Comparison of ENCODE assay signal across 26 mouse cellular contexts in genomic region chr16:5501961-5502360, GRCm38 (mm10).
A peak's percentile ranks its signal among the peaks of the same experiment; 100 is the strongest.
DNase-seq lines count a peak whose midpoint lies in the region; ATAC-seq lines count a peak whose summit lies in the region.
"Had no signal": no experiment of that assay in that cellular context is flagged by ENCODE, and none has a peak within 500 bp of the region (broad histone marks: within the 10 kb centered on the region; RNA-seq: fewer than 3 reads in every experiment).

No protein-coding gene starts in this region.

- H3K4me2 ChIP-seq in forebrain, embryonic 15.5 days (replicated peaks), result no peak overlapping the region
- H3K4me2 ChIP-seq in forebrain, embryonic 13.5 days, result no peak overlapping the region
- H3K4me2 ChIP-seq: embryonic facial prominence, embryonic 13.5 days; embryonic facial prominence, embryonic 15.5 days had no signal

- H3K9ac ChIP-seq in forebrain, embryonic 15.5 days (replicated peaks), result no peak overlapping the region
- no peak overlapping the region for H3K9ac ChIP-seq in forebrain, embryonic 13.5 days
- H3K9ac ChIP-seq: embryonic facial prominence, embryonic 13.5 days; embryonic facial prominence, embryonic 15.5 days had no signal

- H3K4me3 ChIP-seq in forebrain, embryonic 15.5 days, result no peak overlapping the region
- no peak overlapping the region for H3K4me3 ChIP-seq in forebrain, embryonic 13.5 days
- H3K4me3 ChIP-seq: embryonic facial prominence, embryonic 13.5 days; embryonic facial prominence, embryonic 15.5 days; erythroblast, embryonic 14.5 days had no signal

- peak; percentile 19 to 57 for DNase-seq in layer of hippocampus, adult 18-20 months (ENCODE audit: low spot score in 2 of 2)
- DNase-seq in layer of hippocampus, postnatal 25 days (ENCODE audit: extremely low spot score in 1 of 2, low spot score in 1 of 2), result no peak
- peak; percentile 15 for DNase-seq in layer of hippocampus, adult 8-10 months (ENCODE audit: low spot score in 2 of 2)
- DNase-seq in layer of hippocampus, adult 11-12 months (ENCODE audit: low spot score), result no peak
- DNase-seq in brain, adult 2 months (ENCODE audit: low read depth, low spot score), result peak; percentile 51
- DNase-seq: adrenal gland, adult 8-10 months; adrenal gland, postnatal 14 days; adrenal gland, postnatal 36 days; B cell, adult 2 months; cerebellum, adult 11 months; cerebellum, adult 18-20 months; cerebellum, adult 8-10 months; cerebellum, adult 9-11 months; cerebellum, postnatal 14 days; cerebellum, postnatal 36 days; embryo, embryonic 11 days had no signal

- no peaks in the 10 kb centered on the region for H3K27me3 ChIP-seq in forebrain, embryonic 15.5 days
- H3K27me3 ChIP-seq in forebrain, embryonic 13.5 days, result no peaks in the 10 kb centered on the region
- H3K27me3 ChIP-seq: embryonic facial prominence, embryonic 13.5 days; embryonic facial prominence, embryonic 15.5 days; Patski had no signal

- no peaks in the 10 kb centered on the region for H3K36me3 ChIP-seq in forebrain, embryonic 15.5 days
- H3K36me3 ChIP-seq in forebrain, embryonic 13.5 days (ENCODE audit: poor library complexity, severe bottlenecking), result no peaks in the 10 kb centered on the region
- H3K36me3 ChIP-seq: embryonic facial prominence, embryonic 13.5 days; embryonic facial prominence, embryonic 15.5 days; G1E had no signal

- 85% methylated on average over 7 of the region's 7 CpGs for WGBS in forebrain, embryonic 15.5 days
- WGBS in forebrain, embryonic 13.5 days, result 88% methylated on average over 7 of the region's 7 CpGs

- no peaks in the 10 kb centered on the region for H3K9me3 ChIP-seq in forebrain, embryonic 15.5 days
- H3K9me3 ChIP-seq in forebrain, embryonic 13.5 days (replicated peaks), result no peaks in the 10 kb centered on the region
- H3K9me3 ChIP-seq: embryonic facial prominence, embryonic 13.5 days; embryonic facial prominence, embryonic 15.5 days had no signal

- no peak for ATAC-seq in forebrain, embryonic 15.5 days (replicated peaks)
- no peak for ATAC-seq in forebrain, embryonic 13.5 days
- ATAC-seq: activated CD4-positive, CD25-positive, alpha-beta regulatory T cell, adult 4 months; CD4-positive, CD25-positive, alpha-beta regulatory T cell, adult 4 months; forebrain, embryonic 14.5 days; Patski had no signal

- peaks cover 3% of the 10 kb centered on the region for H3K4me1 ChIP-seq in forebrain, embryonic 15.5 days
- H3K4me1 ChIP-seq in forebrain, embryonic 13.5 days, result no peaks in the 10 kb centered on the region
- H3K4me1 ChIP-seq: embryonic facial prominence, embryonic 13.5 days; embryonic facial prominence, embryonic 15.5 days had no signal

- H3K27ac ChIP-seq in forebrain, embryonic 15.5 days (replicated peaks), result peak overlapping the region; percentile 11; the same call in 1 of the 2 replicates
- no peak overlapping the region for H3K27ac ChIP-seq in forebrain, embryonic 13.5 days
- H3K27ac ChIP-seq: embryonic facial prominence, embryonic 13.5 days; embryonic facial prominence, embryonic 15.5 days had no signal

Comparison
In these comparisons a context has a peak if more than half of its experiments do, and no peak if none do; other contexts are left out.
1. DNase-seq: peak in layer of hippocampus, adult 18-20 months (2 of 2), layer of hippocampus, adult 8-10 months (2 of 2) and brain, adult 2 months (single experiment); none in layer of hippocampus, postnatal 25 days (0 of 2) and layer of hippocampus, adult 11-12 months (single experiment).